Mouse (Mus musculus): ENCODE measurements at regions not wholly inside any gene's neighbourhood (a gene's known extent, or its start where the extent isn't known, plus 50 kb on each side); places are given as distances from the start of the nearest gene placed in this dataset.

- ATAC-seq (ENCODE audit: insufficient number of reproducible peaks, low FRiP score, low TSS enrichment, low read depth), result no peak
- no peaks in the 10 kb centered on the region for H3K36me3 ChIP-seq (ENCODE audit: control insufficient read depth, insufficient read depth, low read length)
- no peaks in the 10 kb centered on the region for H3K27me3 ChIP-seq (ENCODE audit: control insufficient read depth, insufficient read depth, low read length)
- H3K4me3 ChIP-seq (ENCODE audit: low read depth, low read length), result no peak overlapping the region
- H3K27ac ChIP-seq (replicated peaks; ENCODE audit: low read depth, low read length), result no peak overlapping the region
- DNase-seq (ENCODE audit: low spot score), result no peak
- no peaks in the 10 kb centered on the region for H3K4me1 ChIP-seq (ENCODE audit: control insufficient read depth, insufficient read depth, low read length)
- WGBS, result 62% methylated on average over 14 of the region's 14 CpGs
- H3K9me3 ChIP-seq (ENCODE audit: control insufficient read depth, low read length), result no peaks in the 10 kb centered on the region
- no peak overlapping the region for H3K4me2 ChIP-seq (ENCODE audit: low read depth, severe bottlenecking)
- no peak overlapping the region for H3K9ac ChIP-seq (ENCODE audit: low read length)
These were observed 231.6 kb upstream of the Jmjd1c start for GRCm38 (mm10) chr10:66864161-66864862.

GRCm38 (mm10) chr10:66865010-66865582, 230.8 kb upstream of the Jmjd1c start:
- DNase-seq (ENCODE audit: low spot score), result no peak
- Histone ChIP-seq H3K9ac (ENCODE audit: low read length) (no peak overlapping the region), H3K36me3 (ENCODE audit: control insufficient read depth, insufficient read depth, low read length) (no peaks in the 10 kb centered on the region), H3K4me2 (ENCODE audit: low read depth, severe bottlenecking) (no peak overlapping the region), H3K4me3 (ENCODE audit: low read depth, low read length) (no peak overlapping the region), H3K27me3 (ENCODE audit: control insufficient read depth, insufficient read depth, low read length) (no peaks in the 10 kb centered on the region), H3K27ac (replicated peaks; ENCODE audit: low read depth, low read length) (no peak overlapping the region), H3K9me3 (ENCODE audit: control insufficient read depth, low read length) (no peaks in the 10 kb centered on the region), H3K4me1 (ENCODE audit: control insufficient read depth, insufficient read depth, low read length) (no peaks in the 10 kb centered on the region)
- 63% methylated on average over 10 of the region's 10 CpGs for WGBS
- no peak for ATAC-seq (ENCODE audit: insufficient number of reproducible peaks, low FRiP score, low TSS enrichment, low read depth)

GRCm38 (mm10) chr10:66871133-66871664, 224.7 kb upstream of the Jmjd1c start:
- WGBS, result 58% methylated on average over 4 of the region's 4 CpGs
- ATAC-seq (ENCODE audit: insufficient number of reproducible peaks, low FRiP score, low TSS enrichment, low read depth) (no peak), DNase-seq (ENCODE audit: low spot score) (no peak)
- no peaks in the 10 kb centered on the region for H3K27me3 ChIP-seq (ENCODE audit: control insufficient read depth, insufficient read depth, low read length)
- H3K4me1 ChIP-seq (ENCODE audit: control insufficient read depth, insufficient read depth, low read length), result no peaks in the 10 kb centered on the region
- no peak overlapping the region for H3K4me3 ChIP-seq (ENCODE audit: low read depth, low read length)
- no peak overlapping the region for H3K9ac ChIP-seq (ENCODE audit: low read length)
- no peaks in the 10 kb centered on the region for H3K36me3 ChIP-seq (ENCODE audit: control insufficient read depth, insufficient read depth, low read length)
- H3K27ac ChIP-seq (replicated peaks; ENCODE audit: low read depth, low read length), result no peak overlapping the region
- H3K9me3 ChIP-seq (ENCODE audit: control insufficient read depth, low read length), result no peaks in the 10 kb centered on the region
- no peak overlapping the region for H3K4me2 ChIP-seq (ENCODE audit: low read depth, severe bottlenecking)

GRCm38 (mm10) chr10:66871673-66872072, 224.3 kb upstream of the Jmjd1c start:
- Histone ChIP-seq H3K4me3 (ENCODE audit: low read depth, low read length) (no peak overlapping the region), H3K36me3 (ENCODE audit: control insufficient read depth, insufficient read depth, low read length) (no peaks in the 10 kb centered on the region), H3K27ac (replicated peaks; ENCODE audit: low read depth, low read length) (no peak overlapping the region), H3K9me3 (ENCODE audit: control insufficient read depth, low read length) (no peaks in the 10 kb centered on the region), H3K27me3 (ENCODE audit: control insufficient read depth, insufficient read depth, low read length) (no peaks in the 10 kb centered on the region), H3K9ac (ENCODE audit: low read length) (no peak overlapping the region), H3K4me2 (ENCODE audit: low read depth, severe bottlenecking) (no peak overlapping the region), H3K4me1 (ENCODE audit: control insufficient read depth, insufficient read depth, low read length) (no peaks in the 10 kb centered on the region)
- 81% methylated on average over 1 of the region's 1 CpGs for WGBS
- ATAC-seq (ENCODE audit: insufficient number of reproducible peaks, low FRiP score, low TSS enrichment, low read depth) (no peak), DNase-seq (ENCODE audit: low spot score) (no peak)

- Histone ChIP-seq H3K27me3 (ENCODE audit: control insufficient read depth, insufficient read depth, low read length) (no peaks in the 10 kb centered on the region), H3K27ac (replicated peaks; ENCODE audit: low read depth, low read length) (no peak overlapping the region), H3K36me3 (ENCODE audit: control insufficient read depth, insufficient read depth, low read length) (no peaks in the 10 kb centered on the region), H3K9ac (ENCODE audit: low read length) (no peak overlapping the region), H3K4me3 (ENCODE audit: low read depth, low read length) (no peak overlapping the region), H3K9me3 (ENCODE audit: control insufficient read depth, low read length) (no peaks in the 10 kb centered on the region), H3K4me1 (ENCODE audit: control insufficient read depth, insufficient read depth, low read length) (no peaks in the 10 kb centered on the region), H3K4me2 (ENCODE audit: low read depth, severe bottlenecking) (no peak overlapping the region)
- DNase-seq (ENCODE audit: low spot score) (no peak), ATAC-seq (ENCODE audit: insufficient number of reproducible peaks, low FRiP score, low TSS enrichment, low read depth) (no peak)
- WGBS, result 92% methylated on average over 4 of the region's 4 CpGs
These were observed 222.5 kb upstream of the Jmjd1c start for GRCm38 (mm10) chr10:66873468-66873867.

- 85% methylated on average over 8 of the region's 8 CpGs for WGBS
- H3K4me2 ChIP-seq (ENCODE audit: low read depth, severe bottlenecking), result no peak overlapping the region
- no peaks in the 10 kb centered on the region for H3K27me3 ChIP-seq (ENCODE audit: control insufficient read depth, insufficient read depth, low read length)
- H3K9ac ChIP-seq (ENCODE audit: low read length), result no peak overlapping the region
- H3K4me1 ChIP-seq (ENCODE audit: control insufficient read depth, insufficient read depth, low read length), result no peaks in the 10 kb centered on the region
- no peak for DNase-seq (ENCODE audit: low spot score)
- no peaks in the 10 kb centered on the region for H3K36me3 ChIP-seq (ENCODE audit: control insufficient read depth, insufficient read depth, low read length)
- H3K4me3 ChIP-seq (ENCODE audit: low read depth, low read length), result no peak overlapping the region
- H3K27ac ChIP-seq (replicated peaks; ENCODE audit: low read depth, low read length), result no peak overlapping the region
- H3K9me3 ChIP-seq (ENCODE audit: control insufficient read depth, low read length), result no peaks in the 10 kb centered on the region
- no peak for ATAC-seq (ENCODE audit: insufficient number of reproducible peaks, low FRiP score, low TSS enrichment, low read depth)
These were observed 216.9 kb upstream of the Jmjd1c start for GRCm38 (mm10) chr10:66879071-66879470.

- Histone ChIP-seq H3K4me1 (ENCODE audit: control insufficient read depth, insufficient read depth, low read length) (no peaks in the 10 kb centered on the region), H3K36me3 (ENCODE audit: control insufficient read depth, insufficient read depth, low read length) (no peaks in the 10 kb centered on the region), H3K4me2 (ENCODE audit: low read depth, severe bottlenecking) (no peak overlapping the region), H3K9me3 (ENCODE audit: control insufficient read depth, low read length) (no peaks in the 10 kb centered on the region), H3K27me3 (ENCODE audit: control insufficient read depth, insufficient read depth, low read length) (no peaks in the 10 kb centered on the region), H3K4me3 (ENCODE audit: low read depth, low read length) (no peak overlapping the region), H3K9ac (ENCODE audit: low read length) (no peak overlapping the region), H3K27ac (replicated peaks; ENCODE audit: low read depth, low read length) (no peak overlapping the region)
- ATAC-seq (ENCODE audit: insufficient number of reproducible peaks, low FRiP score, low TSS enrichment, low read depth) (no peak), DNase-seq (ENCODE audit: low spot score) (no peak)
- WGBS, result 89% methylated on average over 5 of the region's 5 CpGs
These were observed 213.1 kb upstream of the Jmjd1c start for GRCm38 (mm10) chr10:66882825-66883224.

GRCm38 (mm10) chr10:66885575-66885974, 210.3 kb upstream of the Jmjd1c start:
- Histone ChIP-seq H3K27me3 (ENCODE audit: control insufficient read depth, insufficient read depth, low read length) (no peaks in the 10 kb centered on the region), H3K4me2 (ENCODE audit: low read depth, severe bottlenecking) (no peak overlapping the region), H3K4me1 (ENCODE audit: control insufficient read depth, insufficient read depth, low read length) (no peaks in the 10 kb centered on the region), H3K4me3 (ENCODE audit: low read depth, low read length) (no peak overlapping the region), H3K27ac (replicated peaks; ENCODE audit: low read depth, low read length) (no peak overlapping the region), H3K36me3 (ENCODE audit: control insufficient read depth, insufficient read depth, low read length) (no peaks in the 10 kb centered on the region), H3K9ac (ENCODE audit: low read length) (no peak overlapping the region), H3K9me3 (ENCODE audit: control insufficient read depth, low read length) (no peaks in the 10 kb centered on the region)
- DNase-seq (ENCODE audit: low spot score) (no peak), ATAC-seq (ENCODE audit: insufficient number of reproducible peaks, low FRiP score, low TSS enrichment, low read depth) (no peak)
- 86% methylated on average over 5 of the region's 5 CpGs for WGBS
